Mouse (Mus musculus) heart, postnatal 25 days (tissue): Measurements from ENCODE around the gene Tnfrsf13b. TPM values are rescaled to one million over a fixed set of nuclear protein-coding genes. Genes with fewer than 3 reads are reported as not detected.
A peak's percentile ranks its signal among the peaks of the same experiment; 100 is the strongest.
"Not testable (repeated sequence)": the region's sequence is repeated elsewhere in the genome, so short reads cannot be mapped to it uniquely, and the experiment has no call there.

Experiments
- DNase-seq: peaks from one replicate; pipeline ENCODE4 v3.0.0; 2022; ENCODE audit warnings: low spot score
- intact Hi-C: fragments of 180-260 bp; cut with DNase I; formaldehyde crosslinking; loops from one replicate; pipeline ENCODE4 v1.15.1; 2025
- total RNA-seq, 2 experiments: library from RNA; stranded (reverse); gene quantifications; 2 replicates each; pipeline ENCODE4 v1.2.3; 2021

Tnfrsf13b gene
- total RNA-seq, 2 experiments from 2014 or later, result 0.44 to 1.0 TPM

DNA sequence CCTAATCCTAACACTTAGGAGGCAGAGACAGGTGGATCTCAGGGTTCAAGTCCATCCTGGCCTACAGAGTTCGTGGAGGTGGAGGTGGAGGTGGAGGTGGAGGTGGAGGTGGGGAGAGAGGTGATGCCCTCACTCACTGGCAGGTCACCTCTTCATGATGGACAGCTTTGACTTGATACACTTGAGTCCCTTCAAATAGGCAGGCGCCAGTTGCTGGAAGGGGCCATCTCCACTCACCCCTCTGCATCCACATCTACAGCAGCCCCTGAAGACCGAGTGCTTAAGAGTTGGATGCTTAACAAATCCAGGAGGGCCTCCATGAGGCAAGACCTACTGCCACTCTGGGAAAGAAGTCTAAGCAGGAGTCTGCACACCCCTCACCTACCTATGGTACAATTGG is 36.8 kb downstream of the Tnfrsf13b start:
- intact Hi-C loops, result no loop called here
- no peak for DNase-seq

GRCm38 (mm10) chr11:61164366-61164765 is 37.8 kb downstream of the Tnfrsf13b start:
- intact Hi-C loops, result no loop called here
- no peak for DNase-seq

- DNase-seq, result no peak
- intact Hi-C loops, result no loop called here
Observed at GRCm38 (mm10) chr11:61164881-61165280, 38.3 kb downstream of the Tnfrsf13b start.

DNA sequence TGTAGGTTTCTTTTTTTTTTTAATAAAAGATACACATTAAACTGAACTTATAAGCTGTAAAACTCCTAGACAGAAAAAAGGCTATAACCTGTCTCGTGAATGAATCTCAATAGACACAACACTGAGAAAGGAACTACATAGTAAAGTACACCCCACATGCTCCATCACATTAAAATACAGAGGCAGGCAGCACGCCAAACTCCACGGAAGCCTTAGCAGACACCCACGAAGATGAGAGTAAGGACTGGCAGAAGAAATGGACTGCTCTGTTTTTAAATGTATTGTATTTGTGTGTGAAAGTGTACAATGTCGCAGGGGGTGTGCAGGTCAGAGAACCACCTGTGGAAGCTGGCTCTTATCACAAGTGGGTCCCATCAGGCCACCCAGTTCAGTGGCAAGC is 43.6 kb downstream of the Tnfrsf13b start:
- DNase-seq, result no peak
- intact Hi-C loops, result loop anchor here (10.0 kb wide), 2 partner anchors 325 to 455 kb away; partner anchors contain the start of gene Mapk7

DNA sequence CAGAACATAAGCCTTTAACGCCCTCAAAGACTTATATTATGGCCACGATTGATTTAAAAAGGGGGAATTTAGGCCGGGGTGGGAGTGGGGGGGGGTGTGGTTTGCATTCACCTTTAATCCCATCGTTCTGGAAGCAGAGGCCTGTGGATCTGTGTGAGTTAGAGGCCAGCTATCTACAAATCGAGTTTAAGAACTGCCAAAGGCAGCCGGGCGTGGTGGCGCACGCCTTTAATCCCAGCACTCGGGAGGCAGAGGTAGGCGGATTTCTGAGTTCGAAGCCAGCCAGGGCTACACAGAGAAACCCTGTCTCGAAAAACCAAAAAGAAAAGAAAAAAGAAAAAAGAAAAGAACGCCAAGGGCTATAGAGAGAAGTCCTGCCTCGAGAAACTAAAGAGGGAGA is 46.9 kb downstream of the Tnfrsf13b start:
- intact Hi-C loops, result loop anchor here (10.0 kb wide), 2 partner anchors 321 to 451 kb away; partner anchors contain the start of gene Mapk7
- not testable (repeated sequence) for DNase-seq

DNA sequence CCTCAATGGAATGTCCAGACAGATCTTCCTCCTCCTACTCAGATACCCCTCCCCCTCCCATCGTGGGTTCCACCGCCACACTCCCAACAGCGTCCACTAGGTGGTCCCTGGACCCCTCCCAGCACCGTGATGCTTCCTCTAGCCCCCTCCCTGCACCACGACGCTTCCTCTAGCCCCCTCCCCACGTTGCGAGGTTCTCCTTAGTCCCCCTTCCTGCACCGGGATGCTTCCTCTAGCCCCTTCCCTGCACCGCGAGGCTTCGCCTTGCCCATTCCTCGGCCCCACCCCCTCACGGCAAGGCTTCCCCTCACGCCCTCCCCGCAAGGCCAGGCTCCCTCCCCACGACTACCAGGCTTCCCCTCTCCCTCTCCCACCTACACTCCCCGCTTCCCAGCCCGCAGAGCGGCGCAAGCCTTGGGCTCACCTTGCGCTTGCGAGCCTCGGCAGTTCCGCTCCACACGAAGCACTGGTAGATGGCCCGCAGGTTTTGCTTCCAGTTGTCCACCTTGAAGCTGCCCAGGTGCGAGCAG is 47.8 kb downstream of the Tnfrsf13b start:
- intact Hi-C loops, result loop anchor here (10.0 kb wide), 2 partner anchors 320 to 450 kb away; partner anchors contain the start of gene Mapk7
- DNase-seq, result peak; percentile 34

DNA sequence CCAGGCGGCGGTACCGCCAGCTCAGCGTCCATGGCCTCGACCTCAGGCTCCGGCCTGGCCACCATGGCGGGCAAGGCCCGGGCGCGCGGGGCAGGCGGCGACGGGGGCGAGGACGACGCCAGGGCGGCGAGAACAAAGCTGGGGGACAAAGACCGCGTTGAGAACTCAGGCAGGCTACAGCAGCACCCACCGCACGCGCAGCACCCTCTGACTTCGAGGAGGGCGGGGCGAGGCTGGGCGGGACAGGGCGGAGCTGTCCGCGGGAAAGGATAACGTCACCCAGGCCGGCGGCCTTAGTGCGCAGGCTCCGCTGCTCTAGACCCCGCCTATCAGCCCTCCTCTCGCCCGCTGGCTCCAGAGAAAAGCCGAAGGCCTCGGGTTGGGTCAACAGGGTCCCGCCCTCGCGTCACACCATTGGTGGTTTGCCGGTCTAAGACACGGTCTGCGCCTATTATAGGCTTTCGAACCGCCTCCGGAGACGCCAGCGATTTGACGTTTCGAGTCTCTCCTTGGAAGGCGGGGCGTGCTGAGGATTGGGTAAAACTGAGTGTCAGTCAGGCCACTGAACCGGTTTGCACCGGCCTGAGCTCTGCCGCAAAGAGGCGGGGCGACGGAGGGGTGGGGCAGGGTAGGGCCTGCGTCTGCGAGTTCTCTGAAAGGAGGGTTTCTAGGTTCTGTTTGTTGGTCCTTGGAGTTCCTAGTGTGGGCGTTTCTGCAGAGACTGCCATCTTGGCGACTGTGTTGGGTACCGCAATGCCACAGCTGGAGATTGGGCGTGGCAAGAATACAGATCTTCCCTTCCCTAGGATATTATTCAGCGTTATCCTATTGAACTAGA is 48.5 kb downstream of the Tnfrsf13b start, which contains the start of gene Usp22:
Gene Usp22 (minus strand): TSS at position 235 of the 838 bp plus-strand sequence.
- DNase-seq, result peak; percentile 100
- intact Hi-C loops, result loop anchor here (10.0 kb wide), 2 partner anchors 320 to 450 kb away; partner anchors contain the start of gene Mapk7

- intact Hi-C loops, result loop anchor here (10.0 kb wide), 2 partner anchors 319 to 449 kb away; partner anchors contain the start of gene Mapk7
- no peak for DNase-seq
Observed at GRCm38 (mm10) chr11:61175778-61176177, 49.2 kb downstream of the Tnfrsf13b start.

- no peak for DNase-seq
- intact Hi-C loops, result loop anchor here (10.0 kb wide), 2 partner anchors 318 to 448 kb away; partner anchors contain the start of gene Mapk7
Observed at GRCm38 (mm10) chr11:61176321-61176720, 49.8 kb downstream of the Tnfrsf13b start.

GRCm38 (mm10) chr11:61180361-61180760 is 53.8 kb downstream of the Tnfrsf13b start:
- intact Hi-C loops, result no loop called here
- DNase-seq, result no peak

GRCm38 (mm10) chr11:61181624-61182023 is 55.1 kb downstream of the Tnfrsf13b start:
- intact Hi-C loops, result no loop called here
- DNase-seq, result no peak

- no peak for DNase-seq
- intact Hi-C loops, result no loop called here
Observed at GRCm38 (mm10) chr11:61183820-61184219, 57.3 kb downstream of the Tnfrsf13b start.

GRCm38 (mm10) chr11:61190776-61191175 is 64.2 kb downstream of the Tnfrsf13b start:
- no peak for DNase-seq
- intact Hi-C loops, result no loop called here

GRCm38 (mm10) chr11:61192123-61192522 is 65.6 kb downstream of the Tnfrsf13b start:
- DNase-seq, intact Hi-C loops: not testable (repeated sequence)

DNA sequence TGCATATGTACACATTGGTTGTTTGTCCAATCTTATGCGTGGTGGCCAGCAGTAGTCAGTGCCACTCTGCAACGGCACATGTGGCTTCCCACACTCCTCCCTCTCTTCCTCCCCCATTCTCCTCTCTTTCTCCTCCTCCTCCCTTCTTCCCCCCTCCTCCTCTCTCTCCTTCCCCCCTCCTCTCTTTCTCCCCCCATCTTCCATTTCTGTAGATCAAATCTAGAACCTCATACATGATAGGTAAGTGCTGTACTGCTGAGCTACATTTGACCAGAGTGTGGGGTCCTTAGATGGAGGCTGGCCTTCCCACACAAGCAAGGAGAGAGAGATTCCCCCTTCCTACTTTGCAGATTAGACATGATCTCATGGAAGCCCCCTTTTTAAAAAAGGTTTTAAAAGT is 66.2 kb downstream of the Tnfrsf13b start:
- intact Hi-C loops, result loop anchor here (1.0 kb wide), 2 partner anchors 196 to 218 kb away; no protein-coding TSS in a partner anchor
- DNase-seq, result no peak

DNA sequence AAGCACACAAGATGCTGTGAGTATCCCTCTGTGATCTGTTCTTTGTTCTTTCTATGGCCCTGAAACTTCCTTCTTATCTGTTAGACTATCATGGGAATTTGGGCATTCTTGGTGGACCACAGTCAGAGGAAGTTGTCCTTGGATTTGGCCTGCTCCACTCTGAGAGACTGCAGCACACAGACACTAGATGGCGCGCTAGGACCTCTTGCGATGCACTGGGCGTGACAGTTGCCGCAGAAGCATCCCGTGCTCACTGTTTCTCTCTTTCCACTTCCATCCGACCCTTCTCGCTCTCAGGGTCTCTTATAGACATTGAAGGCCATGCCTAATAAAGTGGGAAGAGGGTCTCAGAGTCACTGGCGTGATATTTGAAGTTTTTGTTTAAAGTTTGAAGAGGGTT is 66.8 kb downstream of the Tnfrsf13b start:
- peak; percentile 53 for DNase-seq
- intact Hi-C loops, result loop anchor here (1.0 kb wide), 2 partner anchors 195 to 217 kb away; no protein-coding TSS in a partner anchor

DNA sequence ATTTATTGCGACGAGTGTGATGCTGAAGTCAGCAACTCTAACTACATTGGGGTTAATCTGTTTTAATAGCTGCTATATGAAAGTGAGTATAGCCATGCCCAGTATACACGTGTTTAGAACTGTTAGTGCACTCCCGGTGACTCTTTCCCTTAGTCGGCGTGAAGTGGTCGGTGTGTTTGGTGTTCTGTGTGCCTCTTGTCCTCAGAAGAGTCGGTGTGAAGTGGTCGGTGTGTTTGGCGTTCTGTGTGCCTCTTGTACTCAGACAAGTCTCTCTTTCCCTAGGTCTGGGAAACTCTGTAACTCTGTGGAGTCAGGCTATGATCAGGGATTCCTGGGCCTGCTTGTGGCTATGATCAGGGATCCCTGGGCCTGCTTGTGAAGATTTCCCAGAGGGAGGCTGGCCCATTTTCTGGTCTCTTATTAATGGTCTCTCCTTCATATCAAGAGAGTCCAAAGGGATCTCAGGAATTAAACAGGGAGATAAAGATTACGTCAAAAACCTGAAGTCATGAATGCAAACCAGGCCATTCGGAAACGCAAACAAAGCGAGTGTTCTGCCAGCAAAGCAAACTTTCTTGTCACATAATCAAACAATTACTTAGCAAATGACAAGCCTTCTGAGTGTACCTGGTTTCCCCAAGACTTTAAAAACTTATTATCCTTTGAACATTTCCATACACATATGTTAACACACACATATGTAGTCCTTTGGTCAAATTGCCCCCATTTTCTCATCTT is 70.2 kb downstream of the Tnfrsf13b start:
- intact Hi-C loops, result loop anchor here (2.0 kb wide), 2 partner anchors 152 to 304 kb away; no protein-coding TSS in a partner anchor
- DNase-seq, result no peak

- intact Hi-C loops, result loop anchor here (2.0 kb wide), 2 partner anchors 151 to 303 kb away; no protein-coding TSS in a partner anchor
- no peak for DNase-seq
Observed at GRCm38 (mm10) chr11:61197935-61198334, 71.4 kb downstream of the Tnfrsf13b start.
